Mouse (Mus musculus) embryo, embryonic 10 days (tissue): ENCODE data around the gene Hoxd9.
A peak's percentile ranks its signal among the peaks of the same experiment; 100 is the strongest.

Experiments used
- DNase-seq: peaks from one replicate; pipeline ENCODE4 v3.0.0-alpha.2; 2015; ENCODE audit warnings: low spot score

The Hoxd9 gene

DNA sequence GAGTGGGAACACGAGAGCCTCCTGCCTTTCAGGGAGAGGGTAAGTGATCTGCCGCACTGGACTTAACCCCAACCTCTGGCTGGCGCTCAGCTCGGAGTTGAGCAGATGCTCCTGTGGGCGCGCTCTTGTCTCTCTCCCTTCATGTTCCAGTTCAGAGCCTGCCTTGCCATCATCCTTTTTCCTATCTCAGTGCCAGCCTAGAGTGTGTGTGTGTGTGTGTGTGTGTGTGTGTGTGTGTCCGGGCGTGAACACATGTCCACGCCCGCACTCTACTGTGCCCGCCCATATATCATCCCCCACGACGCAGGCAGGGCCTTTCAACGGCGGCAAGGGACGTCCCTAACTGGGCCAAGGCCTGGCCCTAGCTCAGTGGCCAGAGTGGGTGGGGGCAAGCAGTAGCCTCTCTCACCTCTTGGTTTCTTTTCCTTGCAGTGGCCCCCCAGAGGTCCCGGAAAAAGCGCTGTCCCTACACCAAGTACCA lies 14.0 kb upstream of the Hoxd9 start:
- no peak for DNase-seq

DNA sequence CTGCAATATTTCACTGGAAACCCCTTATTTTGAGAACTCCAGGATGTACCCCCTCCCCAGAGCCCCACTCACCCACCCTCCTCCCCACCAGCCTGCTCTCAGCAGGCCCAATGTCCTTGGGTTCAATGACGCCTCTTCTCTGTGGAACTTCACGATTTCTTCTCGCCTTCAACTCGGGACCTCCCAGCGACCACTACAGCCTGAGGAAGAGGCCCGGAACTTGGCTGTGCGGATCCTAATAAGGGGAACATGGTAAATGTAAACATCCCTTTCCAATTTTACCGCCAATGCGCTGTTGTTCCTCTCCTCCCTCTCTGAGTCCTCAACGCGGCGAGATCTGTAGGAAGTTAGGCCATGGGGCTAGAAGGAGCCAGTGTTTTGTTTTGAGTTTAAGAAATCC lies 13.4 kb upstream of the Hoxd9 start:
- DNase-seq = no peak

DNA sequence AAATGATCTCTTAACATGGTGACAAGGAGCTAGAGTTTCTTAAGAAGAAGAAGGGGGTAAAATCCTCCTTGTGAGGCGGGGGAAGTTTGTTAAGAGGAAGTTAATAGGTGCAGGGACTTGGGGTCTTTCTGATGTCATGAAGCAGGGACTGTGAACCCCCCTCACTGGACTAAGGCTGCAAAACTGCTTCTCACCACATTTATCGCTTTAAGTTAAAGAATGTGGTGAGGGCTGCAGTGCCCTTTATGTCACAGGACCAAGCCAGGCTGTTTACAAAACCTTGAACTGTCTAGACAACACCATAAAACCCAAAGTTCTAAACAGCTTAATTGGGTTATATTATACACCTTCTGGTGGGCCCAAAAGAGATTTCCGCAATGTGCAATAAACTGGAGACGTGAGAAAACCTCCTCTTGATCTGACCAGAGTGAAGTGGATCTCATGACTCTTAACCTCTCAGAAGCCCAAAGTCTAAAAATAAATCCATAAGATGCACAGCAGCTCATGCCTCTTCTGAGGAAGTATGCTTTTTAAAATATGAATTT lies 12.4 kb upstream of the Hoxd9 start:
- DNase-seq = no peak

DNA sequence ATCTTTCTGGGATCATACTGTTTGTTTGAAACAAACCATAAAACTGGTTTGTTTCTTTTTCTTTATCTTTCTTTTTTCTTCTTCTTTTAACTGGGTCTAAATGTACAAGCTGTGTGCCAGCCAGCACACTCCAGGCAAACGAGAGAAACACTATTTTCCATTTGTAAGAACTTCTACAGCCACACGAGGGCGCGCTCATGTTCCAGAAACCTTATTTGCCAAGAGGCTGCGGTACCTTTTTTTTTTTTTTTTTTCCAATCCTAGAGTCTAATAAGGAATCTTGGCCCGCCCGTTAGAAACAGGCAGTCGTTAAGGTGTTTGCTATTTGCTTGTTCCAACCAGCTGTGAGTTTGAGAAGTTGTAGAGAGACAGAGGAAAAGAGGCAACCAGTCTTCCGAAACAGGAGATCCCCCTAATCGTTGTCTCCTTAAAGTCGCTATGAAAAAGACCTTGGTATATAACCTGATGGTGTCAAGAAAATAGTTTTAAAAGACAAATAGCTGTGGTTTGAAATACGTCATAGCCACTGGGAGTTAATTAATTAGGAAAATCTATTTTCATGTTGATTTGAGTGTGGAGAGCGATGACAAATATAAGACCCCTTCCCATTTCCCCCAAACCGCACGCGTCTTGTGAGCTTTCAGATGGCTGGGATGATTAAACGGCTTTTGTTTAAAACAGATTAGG lies 11.1 kb upstream of the Hoxd9 start:
- peak; percentile 94 for DNase-seq

DNA sequence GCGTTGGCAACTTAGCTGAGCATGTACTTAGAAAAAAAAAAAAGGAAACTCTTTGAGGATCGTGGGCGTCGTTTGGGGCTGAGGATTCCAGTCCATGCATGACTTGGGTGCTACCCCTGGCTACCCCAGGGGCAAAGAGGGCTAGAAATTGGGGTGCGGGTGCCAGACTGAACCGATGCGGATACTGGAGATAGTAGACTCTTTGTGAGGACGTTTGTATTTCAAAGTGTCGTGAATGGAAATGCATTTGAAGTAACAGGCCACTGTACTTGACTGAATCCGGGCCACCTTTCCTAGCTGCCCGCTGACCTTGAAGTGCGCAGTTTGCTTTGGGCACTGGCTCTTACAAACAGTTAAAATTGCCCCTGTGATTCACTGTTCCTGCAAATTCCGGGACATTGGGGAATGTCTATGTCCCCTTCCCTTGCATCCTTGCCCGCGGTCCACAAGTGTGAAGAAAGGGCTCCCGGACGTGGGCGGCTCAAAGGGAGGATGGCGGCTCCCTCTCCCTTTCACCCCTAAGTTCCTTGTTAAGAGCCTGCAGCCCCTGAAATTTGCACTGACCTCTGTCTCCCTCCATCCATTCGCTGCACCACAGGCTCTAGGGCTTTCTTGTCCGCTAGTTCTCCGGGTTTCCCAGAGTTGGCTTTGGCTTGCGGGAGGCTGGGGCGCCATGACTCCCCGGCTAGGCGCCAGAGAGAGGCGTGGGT lies 10.4 kb upstream of the Hoxd9 start:
- peak; percentile 50 for DNase-seq

DNA sequence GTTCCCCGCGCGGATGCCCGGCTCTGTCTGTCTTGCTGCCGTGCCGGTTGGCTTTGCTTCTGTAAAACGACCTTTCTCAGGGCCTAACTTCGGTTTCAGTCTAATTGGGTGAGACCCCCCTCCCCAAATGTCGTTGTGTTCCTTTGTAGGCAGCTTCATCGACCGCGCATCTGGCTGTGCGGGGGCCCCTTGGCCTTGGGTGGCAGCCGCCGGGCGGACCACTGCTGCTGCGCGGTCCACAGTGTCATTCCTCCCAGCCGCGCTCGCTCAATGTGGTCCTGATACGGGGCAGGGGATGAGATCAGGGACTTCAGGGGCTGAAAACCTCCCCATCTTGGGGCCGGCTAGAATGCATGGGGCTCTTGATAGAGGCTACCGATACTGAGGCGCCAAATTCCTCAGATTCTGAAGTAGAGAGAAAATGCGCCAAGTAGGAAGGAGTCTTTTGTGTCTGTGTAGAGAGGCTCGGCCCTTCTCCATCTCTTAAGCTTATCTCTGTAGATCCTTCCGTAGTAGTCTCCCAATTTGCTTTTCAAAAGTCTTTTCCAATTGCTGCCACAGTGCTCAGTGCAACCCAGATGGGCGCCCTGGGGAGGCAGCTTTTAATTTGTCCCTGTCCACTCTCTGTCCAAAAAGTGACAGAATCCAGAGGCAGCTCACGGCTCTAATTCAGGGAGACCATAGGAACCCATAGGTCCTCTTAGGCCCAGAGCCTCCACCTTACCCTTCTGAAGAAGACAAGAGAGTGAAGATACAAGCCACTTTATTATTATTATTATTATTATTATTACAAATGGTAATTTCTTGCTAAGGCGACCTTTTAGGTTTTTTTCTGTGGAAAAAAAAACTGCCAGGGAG lies 9.6 kb upstream of the Hoxd9 start:
- DNase-seq = peak; percentile 35

DNA sequence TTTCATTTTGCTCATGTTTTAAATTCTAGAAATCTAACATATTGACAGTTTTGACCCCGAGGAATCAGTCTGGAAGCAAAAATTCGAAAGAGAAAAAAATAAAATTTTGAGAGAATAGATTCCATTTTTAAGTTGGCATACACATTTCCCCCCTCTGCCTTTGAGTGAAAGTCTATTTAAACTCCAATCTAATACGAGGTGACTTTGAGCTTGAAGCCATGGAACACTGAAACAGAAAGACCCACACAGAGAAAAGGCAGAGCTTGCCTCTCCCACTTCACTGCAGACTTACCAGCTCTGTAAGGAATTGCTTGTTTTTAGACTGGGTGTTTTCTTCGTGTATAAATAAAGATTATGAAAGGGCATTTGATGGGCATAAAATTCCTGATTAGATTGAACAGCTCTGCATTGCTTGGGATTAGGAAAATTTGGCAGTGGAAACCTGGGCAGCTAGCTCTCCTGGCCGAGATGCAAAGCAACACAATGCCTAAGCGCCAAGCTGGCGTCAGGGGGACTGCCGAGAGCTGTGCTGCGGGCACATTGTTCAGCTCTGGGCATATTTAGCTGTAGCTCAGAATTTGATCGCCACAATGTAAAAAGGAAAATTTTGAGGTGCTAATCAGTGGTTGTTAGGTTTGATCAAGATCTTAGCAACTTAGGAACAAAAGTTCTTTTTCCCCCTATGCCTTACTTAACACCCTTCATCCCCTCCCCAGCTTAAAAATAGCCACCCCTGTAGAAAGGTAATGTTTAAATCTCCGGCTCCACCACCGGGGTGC lies 8.5 kb upstream of the Hoxd9 start:
- DNase-seq = peak; percentile 54

DNA sequence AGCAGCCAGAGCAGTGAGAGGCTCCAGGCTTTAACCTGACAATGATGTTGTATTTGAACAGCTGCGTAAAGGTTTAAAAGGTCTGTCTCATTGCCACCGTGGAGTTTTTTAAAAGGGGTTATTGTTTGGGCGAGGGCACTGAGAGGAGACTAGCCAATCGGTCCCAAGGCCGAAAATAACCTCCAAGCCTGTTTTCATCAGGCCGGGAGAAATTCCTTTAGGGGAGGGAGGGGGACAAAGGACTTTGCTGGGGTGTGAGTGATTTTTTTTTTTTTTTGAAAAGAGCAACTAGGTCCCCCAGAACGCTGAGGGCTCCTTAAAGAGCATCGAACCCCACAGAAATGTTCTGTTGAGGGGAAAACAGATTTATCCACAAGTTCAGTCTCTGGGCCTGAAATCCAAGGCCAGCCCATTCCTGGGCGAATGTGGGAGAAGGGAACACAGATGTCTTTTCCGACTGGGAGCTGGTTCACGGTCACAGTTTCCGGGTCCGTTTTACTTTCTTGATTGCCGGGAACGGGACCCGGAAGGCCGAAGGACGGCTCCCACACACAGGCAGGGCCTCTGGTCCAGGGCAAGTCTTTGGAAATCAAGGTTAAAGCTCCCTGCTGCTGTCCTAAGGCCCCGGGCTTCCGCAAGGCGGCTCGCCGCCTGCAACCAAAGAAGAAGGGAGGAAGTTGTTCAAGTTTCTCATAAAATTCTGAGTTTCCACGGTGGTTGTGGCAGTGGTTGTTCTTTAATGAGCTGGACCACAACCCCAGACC lies 7.8 kb upstream of the Hoxd9 start:
- DNase-seq = peak; percentile 47

DNA sequence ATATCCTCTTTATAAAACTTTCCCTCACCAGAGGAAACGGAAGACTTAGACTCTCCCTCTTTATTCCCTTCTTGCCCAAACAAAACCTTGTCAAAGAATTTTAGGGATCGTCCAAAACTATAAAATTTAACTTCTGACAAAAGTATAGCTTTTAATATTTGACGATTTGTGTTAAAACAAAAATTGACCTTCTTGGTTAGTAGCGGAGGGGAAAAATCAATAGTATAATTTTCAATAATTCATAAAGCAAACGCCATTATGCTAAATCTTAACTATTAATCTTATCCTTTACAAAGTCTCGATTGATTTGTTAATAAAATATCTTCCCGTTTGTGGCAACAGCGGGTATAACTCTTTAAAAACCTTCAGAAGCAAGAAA lies 7.2 kb upstream of the Hoxd9 start:
- no peak for DNase-seq

DNA sequence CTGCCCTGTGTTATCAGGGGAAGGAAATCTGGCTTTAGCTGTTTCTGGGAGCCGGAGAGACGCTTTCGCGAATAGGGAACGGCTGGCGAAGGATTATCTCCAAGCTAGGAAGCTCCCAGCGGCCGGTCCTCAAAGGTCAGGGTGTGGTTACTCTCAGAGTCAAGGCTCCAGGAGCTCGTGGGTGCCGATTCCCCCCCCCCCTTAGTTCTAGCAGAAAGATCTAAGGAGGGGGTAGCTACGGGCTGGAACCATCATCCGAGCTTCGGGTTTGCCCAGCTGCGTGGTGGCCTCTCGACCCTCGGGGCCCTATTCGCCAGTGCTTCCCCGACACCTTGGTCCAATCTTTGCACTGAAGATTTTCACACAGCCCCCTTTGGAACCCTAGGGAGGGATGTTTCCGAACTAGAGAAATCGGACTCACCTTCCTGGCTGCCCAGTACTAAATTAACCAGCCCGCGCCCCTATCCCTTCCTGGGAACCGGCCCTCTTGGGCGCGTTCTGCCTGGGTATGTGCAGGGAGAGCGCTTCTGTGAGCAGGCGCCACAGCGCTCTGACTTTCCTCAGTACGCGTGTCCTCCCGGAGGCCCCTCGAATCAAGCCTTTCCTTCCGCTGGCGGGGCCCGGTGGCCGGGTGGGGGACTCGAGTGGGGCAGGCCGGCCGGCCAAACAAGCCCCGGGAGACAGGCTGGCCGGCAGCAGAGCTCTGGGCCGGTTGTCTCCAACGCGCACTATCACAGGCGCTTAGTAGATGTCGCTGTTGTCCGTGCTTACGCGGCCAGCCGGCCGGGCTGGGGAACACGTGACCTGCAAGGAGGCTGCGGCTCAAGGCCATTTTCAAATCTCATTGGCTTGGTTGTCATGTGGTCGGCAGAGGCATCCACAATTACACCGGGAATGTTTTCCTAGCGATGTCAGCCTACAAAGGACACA lies 6.2 kb upstream of the Hoxd9 start, which contains the start of gene Hoxd10:
TSS of gene Hoxd10 (plus strand) at position 903 of the 930 bp plus-strand sequence.
- peak; percentile 94 for DNase-seq

DNA sequence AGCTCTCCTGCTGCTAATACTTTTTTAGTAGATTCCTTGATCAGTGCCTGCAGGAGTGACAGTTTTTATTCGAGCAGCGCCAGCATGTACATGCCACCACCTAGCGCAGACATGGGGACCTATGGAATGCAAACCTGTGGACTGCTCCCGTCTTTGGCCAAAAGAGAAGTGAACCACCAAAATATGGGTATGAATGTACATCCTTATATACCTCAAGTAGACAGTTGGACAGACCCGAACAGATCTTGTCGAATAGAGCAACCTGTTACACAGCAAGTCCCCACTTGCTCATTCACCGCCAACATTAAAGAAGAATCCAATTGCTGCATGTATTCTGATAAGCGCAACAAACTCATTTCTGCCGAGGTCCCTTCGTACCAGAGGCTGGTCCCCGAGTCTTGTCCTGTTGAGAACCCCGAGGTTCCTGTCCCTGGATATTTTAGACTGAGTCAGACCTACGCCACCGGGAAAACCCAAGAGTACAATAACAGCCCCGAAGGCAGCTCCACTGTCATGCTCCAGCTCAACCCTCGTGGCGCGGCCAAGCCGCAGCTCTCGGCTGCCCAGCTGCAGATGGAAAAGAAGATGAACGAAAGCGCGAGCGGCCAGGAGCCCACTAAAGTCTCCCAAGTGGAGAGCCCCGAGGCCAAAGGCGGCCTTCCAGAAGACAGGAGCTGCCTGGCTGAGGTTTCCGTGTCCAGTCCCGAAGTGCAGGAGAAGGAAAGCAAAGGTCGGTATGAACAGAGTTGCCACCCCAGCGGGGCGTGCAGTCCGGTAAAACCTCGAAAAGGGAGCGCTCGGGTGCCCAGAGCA lies 5.3 kb upstream of the Hoxd9 start:
- DNase-seq = no peak

DNA sequence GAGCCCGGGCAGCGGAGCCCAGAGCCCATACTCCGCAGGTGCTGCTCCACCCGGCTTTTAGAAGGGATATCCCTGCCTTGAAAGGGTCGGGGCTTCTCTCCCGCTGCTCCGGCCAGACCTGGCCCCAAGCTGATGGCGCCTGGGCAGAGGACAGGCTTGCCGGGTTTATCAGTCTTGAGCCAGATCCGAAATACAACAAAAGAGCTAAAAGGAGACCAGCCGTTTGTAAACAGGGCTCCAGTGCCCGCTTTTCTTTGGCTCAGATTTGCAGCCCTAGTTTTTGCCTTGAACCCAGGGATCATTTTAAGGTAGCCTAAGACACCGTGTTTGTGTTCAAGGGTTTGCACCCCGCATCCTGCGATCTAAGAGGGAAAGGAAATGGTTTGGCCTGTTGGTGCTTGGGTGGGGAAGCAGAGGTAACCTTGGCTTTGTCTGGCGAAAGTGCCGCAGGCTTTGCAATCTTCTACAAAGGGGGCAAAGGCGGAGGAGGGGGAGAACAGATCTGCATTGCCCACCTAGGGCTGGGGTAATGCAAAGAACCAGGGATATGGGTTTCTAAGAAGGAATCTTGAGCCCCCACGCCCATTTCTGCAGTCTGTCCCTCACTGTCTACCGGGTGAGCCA lies 4.6 kb upstream of the Hoxd9 start:
- no peak for DNase-seq

DNA sequence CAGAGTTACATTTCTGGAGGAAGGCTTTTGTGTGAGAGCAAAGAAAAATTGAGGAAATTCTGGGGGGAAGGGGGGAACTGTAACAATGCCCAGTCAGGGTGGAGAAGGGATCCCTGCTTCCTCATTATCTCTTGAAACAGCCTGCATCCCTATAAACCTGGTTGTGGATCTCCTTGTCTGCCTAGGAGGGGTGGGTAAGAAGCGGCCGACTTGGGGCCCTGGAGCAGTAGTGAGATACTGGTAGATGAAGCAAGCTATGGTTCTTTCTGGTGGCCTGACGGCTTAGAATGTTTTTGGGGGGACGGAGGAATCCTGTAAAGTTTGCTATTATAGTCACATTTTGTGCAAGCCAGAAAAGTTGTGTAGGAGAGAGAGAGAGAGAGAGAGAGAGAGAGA lies 4.1 kb upstream of the Hoxd9 start:
- DNase-seq = no peak

DNA sequence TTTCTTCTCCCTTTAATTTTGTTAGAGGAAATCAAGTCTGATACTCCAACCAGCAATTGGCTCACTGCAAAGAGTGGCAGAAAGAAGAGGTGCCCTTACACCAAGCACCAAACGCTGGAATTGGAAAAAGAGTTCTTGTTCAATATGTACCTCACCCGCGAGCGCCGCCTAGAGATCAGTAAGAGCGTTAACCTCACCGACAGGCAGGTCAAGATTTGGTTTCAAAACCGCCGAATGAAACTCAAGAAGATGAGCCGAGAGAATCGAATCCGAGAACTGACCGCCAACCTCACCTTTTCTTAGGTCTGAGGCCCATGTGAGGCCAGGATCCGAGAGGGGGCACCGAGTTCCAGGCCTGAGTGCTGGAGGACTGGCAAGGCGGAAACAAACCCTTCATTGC lies 3.5 kb upstream of the Hoxd9 start:
- peak; percentile 85 for DNase-seq

DNA sequence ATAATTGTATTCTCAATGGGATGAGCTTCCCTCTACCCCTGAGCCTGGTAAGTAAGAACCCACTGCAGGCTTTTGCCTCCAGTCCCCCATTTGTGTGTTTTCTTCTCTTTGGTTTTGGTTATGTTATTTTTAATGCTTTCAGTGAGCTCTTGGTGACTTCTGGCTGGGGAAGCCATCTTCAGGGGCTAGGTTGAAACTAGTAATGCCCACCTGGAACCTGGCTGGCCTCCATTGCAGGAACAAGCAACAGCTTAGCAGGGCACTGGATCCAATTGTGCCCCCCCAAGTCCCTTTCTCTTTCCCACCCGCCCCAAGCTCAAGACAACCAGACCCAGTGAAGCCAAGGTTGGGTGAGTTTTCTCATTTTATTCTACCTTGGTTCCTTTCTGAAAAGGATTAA lies 2.1 kb upstream of the Hoxd9 start:
- DNase-seq = no peak

DNA sequence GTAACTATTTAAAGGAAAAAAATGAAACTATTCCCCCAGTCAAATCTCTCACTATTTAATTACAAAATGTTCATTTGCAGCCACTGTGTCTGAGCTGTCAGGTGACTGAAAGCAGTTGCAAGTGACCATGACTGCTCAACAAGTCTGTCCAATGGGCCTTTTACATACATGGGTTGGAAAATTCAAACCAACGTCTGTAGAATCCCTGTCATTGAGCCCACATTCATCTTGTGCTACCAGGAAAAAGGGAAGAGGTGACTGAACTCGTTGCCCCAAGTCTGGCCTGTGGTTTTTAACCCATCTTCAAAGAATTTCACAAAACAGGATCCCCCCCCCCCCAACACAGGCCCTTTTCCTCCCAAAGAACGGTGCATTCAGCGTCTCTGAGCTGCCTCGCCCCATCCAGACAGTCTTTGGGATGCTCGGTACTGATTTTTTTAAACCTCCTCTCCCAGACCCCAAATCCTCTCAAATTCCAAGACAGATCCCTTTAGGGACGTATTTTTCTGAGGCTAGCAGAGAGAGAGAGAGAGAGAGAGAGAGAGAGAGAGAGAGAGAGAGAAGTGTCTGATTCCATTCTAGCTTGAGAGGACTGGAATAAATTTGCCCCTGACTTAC lies 1.6 kb upstream of the Hoxd9 start:
- no peak for DNase-seq

DNA sequence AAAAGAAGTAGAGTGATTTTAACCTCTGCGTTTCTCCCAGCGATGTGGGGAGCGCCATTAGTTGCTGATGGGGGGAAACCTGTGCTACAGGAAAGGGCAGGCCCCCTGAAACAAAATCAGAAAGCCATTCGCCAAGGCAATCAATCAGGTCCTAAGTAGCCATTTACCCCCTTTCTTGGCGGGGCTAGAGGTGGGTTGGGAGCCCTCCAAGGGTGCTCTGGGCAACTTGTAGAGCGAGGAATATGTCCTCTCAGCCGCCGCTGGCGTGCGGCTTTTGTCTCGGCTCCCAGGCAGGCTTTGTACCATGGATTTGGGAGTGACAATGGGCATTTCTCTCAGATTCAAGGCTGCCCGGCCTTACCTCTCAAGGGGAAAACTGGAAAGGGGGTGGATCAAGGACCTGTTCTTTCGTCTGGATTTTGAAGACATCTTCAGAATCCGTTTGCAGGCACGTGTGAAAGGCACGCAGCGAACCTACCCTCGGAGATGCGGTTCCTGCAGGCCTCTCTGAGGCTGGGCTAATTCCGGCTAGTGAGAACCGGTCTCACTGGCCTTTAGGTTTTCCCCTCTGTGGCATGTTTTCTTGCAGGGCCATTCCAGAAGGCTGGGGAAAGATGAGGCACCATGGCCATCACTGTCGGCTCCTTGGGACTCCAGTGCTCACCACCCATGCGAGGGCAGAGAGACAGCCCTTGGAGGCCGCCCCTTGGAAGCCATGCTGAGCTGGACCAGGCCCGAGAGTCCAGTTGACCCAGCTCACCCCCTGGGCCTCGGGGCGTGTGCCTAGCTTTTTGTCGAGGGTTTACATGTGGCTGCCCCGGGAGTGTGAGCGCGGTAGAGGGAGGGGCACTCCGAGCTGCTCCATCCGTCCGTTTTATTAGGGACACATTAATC lies 838 bp upstream of the Hoxd9 start:
- DNase-seq = peak; percentile 20
